Mouse (Mus musculus): ENCODE data around the gene Ttc25.
"Not testable (repeated sequence)": the region's sequence is repeated elsewhere in the genome, so short reads cannot be mapped to it uniquely, and the experiment has no call there.

Ttc25 gene

DNA sequence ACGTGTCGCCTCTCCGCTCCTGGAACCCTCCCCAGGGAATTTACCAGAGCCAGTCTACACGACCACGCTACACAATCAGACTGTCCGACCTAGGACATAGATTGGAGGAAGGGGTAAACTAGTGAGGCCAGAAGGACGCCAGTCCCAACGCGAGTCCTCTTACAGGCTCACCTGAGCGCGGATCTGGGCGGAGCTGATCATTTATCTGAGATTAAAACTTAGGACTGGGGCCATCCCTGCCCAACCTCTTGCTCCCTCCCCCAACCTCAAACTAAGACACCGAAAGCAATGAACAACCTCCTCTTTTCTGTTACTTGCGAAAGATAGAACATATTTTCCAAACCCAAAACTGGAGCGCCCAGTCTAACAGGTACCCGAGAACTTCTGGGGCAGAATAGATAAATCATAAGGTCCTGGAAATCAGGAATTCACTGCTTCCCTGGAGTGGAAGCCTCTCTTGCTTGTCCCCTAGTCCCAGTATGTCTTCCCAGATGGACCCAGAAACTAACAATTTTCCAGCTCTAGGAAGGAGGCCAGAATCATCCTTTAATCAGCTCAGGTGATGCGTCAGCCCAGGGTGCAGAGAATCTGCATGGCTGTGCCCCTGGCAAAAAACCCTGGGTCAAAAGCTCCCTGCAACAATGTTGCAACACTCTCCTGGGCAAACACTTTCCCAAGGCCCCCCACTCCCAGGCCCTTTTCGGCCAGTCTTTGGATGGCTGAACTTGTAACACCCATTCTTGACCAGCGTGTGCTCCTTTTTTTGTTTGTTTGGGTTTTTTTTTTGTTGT, 16.8 kb upstream of the Ttc25 start:
- DNase-seq (ENCODE audit: low spot score in 2 of 2): no peak

- no peak for DNase-seq (ENCODE audit: low spot score in 2 of 2)
Observed at GRCm38 (mm10) chr11:100533871-100534270, 11.5 kb upstream of the Ttc25 start.

- DNase-seq (ENCODE audit: low spot score in 2 of 2): not testable (repeated sequence)
Observed at GRCm38 (mm10) chr11:100534411-100534810, 11.0 kb upstream of the Ttc25 start.

GRCm38 (mm10) chr11:100534821-100535220, 10.6 kb upstream of the Ttc25 start:
- not testable (repeated sequence) for DNase-seq (ENCODE audit: low spot score in 2 of 2)

DNA sequence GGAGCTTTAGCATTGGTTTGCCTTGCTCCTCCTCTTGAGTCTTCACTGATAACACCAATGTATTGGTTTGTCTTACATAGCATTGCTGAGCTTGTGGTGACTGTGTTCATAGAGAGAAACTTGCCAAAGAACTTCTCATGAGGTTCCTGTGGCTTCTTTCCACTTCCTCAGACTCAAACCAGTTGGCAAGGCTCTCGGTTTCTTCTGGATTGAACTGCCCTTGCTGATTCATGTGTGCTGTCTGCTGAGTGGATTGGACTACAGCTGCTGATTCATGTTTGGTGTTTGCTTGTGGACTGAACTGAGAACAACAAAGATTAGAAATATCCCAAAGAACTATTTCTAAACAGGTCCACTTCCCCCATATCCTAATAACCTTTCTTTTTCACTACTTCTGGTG, 9.4 kb upstream of the Ttc25 start:
- DNase-seq (ENCODE audit: low spot score in 2 of 2): no peak

DNA sequence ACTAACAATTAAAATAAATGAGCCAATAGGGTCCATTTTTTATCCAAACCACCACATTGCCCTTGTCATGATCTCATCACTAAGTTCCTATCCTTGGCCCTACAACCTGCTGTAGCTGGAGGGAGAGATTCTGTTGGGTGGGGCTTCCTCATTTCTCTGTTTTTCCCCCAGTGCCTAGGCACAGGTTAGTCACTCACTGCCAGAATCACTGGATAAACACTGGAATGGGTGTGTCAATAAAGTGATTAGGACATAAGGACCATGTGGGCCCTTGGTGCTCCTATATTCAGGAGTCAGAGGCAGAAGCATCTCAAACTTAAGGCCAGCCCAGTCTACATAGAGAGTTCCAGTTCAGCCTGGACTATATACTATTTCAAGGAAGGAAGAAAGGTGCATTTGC, 8.9 kb upstream of the Ttc25 start:
- DNase-seq (ENCODE audit: low spot score in 2 of 2): no peak

- no peak for DNase-seq (ENCODE audit: low spot score in 2 of 2)
Observed at GRCm38 (mm10) chr11:100540966-100541365, 4.4 kb upstream of the Ttc25 start.

- DNase-seq (ENCODE audit: low spot score in 2 of 2): no peak
Observed at GRCm38 (mm10) chr11:100541577-100541976, 3.8 kb upstream of the Ttc25 start.

DNA sequence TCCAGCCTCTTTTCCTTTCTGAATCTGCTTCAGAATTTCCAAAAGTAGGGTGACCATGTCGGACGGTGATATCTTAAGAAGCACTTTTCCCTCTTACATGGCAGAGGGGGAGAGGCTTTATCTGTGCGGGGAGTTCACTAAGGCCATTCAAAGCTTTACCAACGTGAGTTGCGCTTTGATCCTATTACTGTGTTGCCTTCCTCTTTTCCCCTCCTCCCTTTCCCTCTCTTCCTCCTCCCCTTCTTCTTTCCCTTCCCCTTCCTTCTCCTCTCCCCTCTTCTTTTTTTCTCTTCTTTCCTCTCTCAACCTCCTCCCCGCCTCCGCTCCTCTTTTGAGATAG, 309 bp downstream of the Ttc25 start:
- no peak for DNase-seq (ENCODE audit: low spot score in 2 of 2)

GRCm38 (mm10) chr11:100546955-100547354, 1.5 kb downstream of the Ttc25 start:
- no peak for DNase-seq (ENCODE audit: low spot score in 2 of 2)

DNA sequence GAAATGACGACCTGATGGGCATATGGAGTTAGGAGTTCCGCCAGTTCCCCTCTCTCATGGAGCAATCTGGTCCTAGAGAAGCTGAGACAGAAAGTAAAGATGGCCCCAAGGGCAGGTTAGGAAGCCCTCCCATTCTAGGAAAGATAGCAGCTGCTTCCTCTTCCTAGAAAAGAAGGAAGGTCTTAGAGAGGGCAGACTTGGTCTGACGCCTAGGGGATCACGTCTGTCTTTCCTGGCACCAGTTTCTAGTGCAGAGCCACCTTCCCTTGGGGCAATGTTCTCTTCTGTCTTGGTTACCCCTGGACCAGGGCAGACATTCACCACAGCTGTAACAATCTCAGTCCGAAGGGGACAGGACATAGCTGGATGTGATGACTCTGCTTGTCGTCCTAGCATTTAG, 2.7 kb downstream of the Ttc25 start:
- no peak for DNase-seq (ENCODE audit: low spot score in 2 of 2)

DNA sequence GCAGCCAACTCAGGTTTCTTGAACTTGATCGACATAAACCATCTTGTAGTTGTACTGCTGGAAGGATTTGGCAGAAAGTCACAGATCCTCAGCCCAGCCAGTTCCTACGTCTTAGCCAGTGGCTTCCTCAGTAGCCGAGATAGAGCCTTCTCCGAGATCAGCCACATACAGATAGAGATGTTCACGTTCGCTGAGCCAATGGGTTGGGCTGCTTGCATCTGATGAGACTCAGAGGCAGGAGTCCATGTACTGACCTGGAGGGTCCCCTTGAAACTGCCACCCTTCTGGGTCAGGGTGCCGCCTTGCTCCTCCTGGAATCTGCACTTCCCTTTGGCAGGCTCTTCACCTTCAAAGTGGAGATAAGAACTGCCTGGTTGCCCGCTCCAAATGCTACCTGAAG, 4.1 kb downstream of the Ttc25 start:
- no peak for DNase-seq (ENCODE audit: low spot score in 2 of 2)

DNA sequence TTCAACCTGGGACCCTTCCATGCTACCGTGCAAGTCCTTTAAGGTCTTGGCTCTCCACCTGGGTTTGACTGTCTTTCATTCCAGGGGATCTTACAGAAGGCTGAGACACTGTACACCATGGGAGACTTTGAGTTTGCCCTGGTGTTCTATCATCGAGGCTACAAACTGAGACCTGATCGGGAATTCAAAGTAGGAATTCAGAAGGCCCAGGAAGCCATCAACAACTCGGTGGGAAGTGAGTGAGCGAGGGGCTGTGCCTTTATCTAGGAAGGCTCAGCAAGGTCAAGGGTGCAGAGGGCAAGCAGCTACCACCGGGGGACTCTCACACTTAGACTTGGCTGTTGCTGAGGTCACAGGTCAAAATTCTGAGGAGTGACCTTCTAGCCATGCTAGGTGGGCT, 4.7 kb downstream of the Ttc25 start:
- DNase-seq (ENCODE audit: low spot score in 2 of 2): no peak

DNA sequence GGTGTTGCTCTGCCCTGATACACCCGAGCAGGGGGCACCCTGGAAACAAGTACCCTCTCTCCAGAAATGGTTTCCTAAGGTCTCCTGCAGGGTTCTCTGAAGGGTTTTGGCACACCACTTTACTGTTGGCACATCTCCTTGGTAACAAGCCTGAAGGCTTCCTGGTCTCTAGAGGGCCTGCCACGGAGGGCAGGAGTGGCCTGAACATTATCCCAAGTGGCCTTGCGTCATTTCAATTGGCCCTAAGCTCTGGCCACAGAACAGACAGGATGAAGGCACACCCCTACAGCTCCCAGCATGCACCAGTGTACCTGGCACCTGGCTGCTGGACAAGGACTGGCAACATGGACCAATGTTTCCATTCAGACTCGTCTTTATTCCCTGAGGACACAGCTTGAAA, 7.4 kb downstream of the Ttc25 start:
- DNase-seq (ENCODE audit: low spot score in 2 of 2): no peak

- peak in 1 of 2 experiments; percentile 51 for DNase-seq (ENCODE audit: low spot score in 2 of 2)
Observed at GRCm38 (mm10) chr11:100555583-100555982, 10.2 kb downstream of the Ttc25 start.

DNA sequence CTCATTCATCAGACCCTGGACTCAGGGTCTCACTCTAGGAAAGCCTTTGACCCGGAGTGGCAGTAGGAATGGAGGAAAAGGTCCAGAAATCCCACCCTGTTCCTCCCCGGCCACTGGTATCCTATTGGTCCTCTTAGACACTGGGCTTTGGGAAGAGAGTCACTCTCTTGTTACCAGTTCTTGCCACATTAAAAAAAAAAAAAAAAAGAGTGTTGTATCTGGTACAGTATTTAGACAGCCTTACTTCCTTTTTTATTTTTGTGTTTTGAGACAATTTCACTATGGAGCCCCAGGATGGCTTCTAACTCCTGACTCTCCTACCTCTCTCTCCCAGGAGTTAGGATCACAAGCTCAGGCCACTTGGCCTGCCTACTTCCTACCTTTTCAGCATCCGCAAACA, 12.2 kb downstream of the Ttc25 start:
- DNase-seq (ENCODE audit: low spot score in 2 of 2): no peak

DNA sequence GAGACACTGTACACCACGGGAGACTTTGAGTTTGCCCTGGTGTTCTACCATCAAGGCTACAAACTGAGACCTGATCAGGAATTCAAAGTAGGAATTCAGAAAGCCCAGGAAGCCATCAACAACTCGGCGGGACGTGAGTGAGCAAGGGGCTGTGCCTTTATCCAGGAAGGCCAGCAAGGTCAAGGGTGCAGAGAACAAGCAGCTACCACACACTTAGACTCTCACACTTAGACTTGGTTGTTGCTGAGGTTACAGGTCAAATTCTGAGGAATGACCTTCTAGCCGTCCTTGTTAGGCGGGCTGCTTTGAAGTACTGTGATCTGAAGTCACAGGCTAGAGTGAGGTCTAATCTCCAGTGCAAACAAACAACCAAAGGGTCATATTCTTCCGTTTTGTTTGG, 14.1 kb downstream of the Ttc25 start:
- no peak for DNase-seq (ENCODE audit: low spot score in 2 of 2)

GRCm38 (mm10) chr11:100561748-100562147, 16.3 kb downstream of the Ttc25 start:
- DNase-seq (ENCODE audit: low spot score in 2 of 2): no peak

- DNase-seq (ENCODE audit: low spot score in 2 of 2): peak in 1 of 2 experiments; percentile 59
Observed at GRCm38 (mm10) chr11:100564297-100564696, 18.9 kb downstream of the Ttc25 start.

GRCm38 (mm10) chr11:100564703-100565102, 19.3 kb downstream of the Ttc25 start:
- no peak for DNase-seq (ENCODE audit: low spot score in 2 of 2)

GRCm38 (mm10) chr11:100567229-100567628, 21.8 kb downstream of the Ttc25 start:
- no peak for DNase-seq (ENCODE audit: low spot score in 2 of 2)

GRCm38 (mm10) chr11:100567815-100568245, 22.4 kb downstream of the Ttc25 start:
- no peak for DNase-seq (ENCODE audit: low spot score in 2 of 2)

DNA sequence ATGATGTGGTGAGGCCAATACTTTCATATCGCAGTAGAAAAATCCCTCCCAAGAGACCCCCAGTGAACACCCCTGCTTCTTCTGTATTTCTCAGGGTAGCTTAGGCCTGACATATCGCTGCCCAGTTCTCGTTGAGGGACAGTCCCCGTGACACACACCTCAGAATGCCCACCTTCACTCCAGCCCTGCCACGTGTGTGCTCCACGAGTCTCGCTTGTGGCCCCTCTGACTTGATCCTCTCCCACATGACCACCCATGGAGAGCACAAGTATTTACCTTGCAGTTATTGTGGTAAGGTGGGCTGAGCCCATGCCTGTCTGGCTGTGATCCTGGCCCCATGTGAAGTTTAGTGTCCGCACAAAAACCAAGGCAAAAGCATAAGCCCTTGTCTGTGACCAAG, 23.3 kb downstream of the Ttc25 start:
- no peak for DNase-seq (ENCODE audit: low spot score in 2 of 2)

DNA sequence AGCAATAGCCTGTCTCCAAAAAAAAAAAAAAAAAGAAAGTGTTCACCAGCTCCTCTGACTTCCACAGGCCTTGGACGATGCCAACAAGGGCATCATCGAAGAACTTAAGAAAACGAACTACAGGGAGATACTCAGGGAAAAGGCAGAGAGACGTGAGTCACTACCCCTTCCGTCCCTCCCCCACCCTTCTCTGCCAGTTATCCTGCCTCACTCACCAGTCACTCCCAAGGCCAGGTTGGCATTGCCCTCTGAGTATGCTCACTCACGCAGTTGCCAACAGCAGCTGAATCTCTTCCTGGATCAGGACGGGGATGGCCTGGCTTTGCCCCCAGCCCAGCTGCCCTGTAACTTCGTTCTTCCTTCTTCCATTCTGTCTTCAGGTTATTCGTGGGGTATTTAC, 24.4 kb downstream of the Ttc25 start:
- no peak for DNase-seq (ENCODE audit: low spot score in 2 of 2)
